Mouse (Mus musculus) heart, embryonic 13.5 days (tissue): Measurements from ENCODE around the gene Sept12. TPM values are rescaled to one million over a fixed set of nuclear protein-coding genes. Genes with fewer than 3 reads are reported as not detected.
A peak's percentile ranks its signal among the peaks of the same experiment; 100 is the strongest.

Experiments
- ATAC-seq: fragments of 200-750 bp; cut with Nextera tagmentation; 2 replicates; pipeline ENCODE4 v1.8.0; 2017; ENCODE audit warnings: moderate TSS enrichment; ENCODE audit not compliant: insufficient number of reproducible peaks, low FRiP score, low TSS enrichment; ENCODE audit errors: extremely low read depth
- H3K27ac ChIP-seq: fragments of 300-500 bp; sonication (generic); replicated peaks from 2 replicates; pipeline ENCODE4 v1.5.1; 2015; ENCODE audit warnings: moderate library complexity, mild to moderate bottlenecking, inconsistent platforms
- H3K27me3 ChIP-seq: fragments of 300-500 bp; sonication (generic); replicated peaks from 2 replicates; pipeline ENCODE4 v1.6.1; 2015; ENCODE audit warnings: mild to moderate bottlenecking, inconsistent platforms
- H3K36me3 ChIP-seq: fragments of 300-500 bp; sonication (generic); 2 replicates; pipeline ENCODE4 v1.6.1; 2015; ENCODE audit warnings: mild to moderate bottlenecking, inconsistent platforms
- H3K4me1 ChIP-seq: fragments of 300-500 bp; sonication (generic); 2 replicates; pipeline ENCODE4 v1.6.1; 2015; ENCODE audit warnings: inconsistent platforms
- H3K4me2 ChIP-seq: fragments of 300-500 bp; sonication (generic); 2 replicates; pipeline ENCODE4 v1.6.1; 2015; ENCODE audit warnings: inconsistent platforms, mild to moderate bottlenecking, moderate library complexity
- H3K4me3 ChIP-seq: fragments of 300-500 bp; sonication (generic); 2 replicates; pipeline ENCODE4 v1.5.1; 2015; ENCODE audit warnings: moderate library complexity, mild to moderate bottlenecking, inconsistent platforms
- H3K9ac ChIP-seq: fragments of 300-500 bp; sonication (generic); 2 replicates; pipeline ENCODE4 v1.6.1; 2015; ENCODE audit warnings: inconsistent platforms, mild to moderate bottlenecking, moderate library complexity
- H3K9me3 ChIP-seq: fragments of 300-500 bp; sonication (generic); 2 replicates; pipeline ENCODE4 v1.6.1; 2016; ENCODE audit warnings: inconsistent platforms
- WGBS: fragments of 180-500 bp; shearing (Covaris S2); methylation state at CpG from one replicate; pipeline ENCODE4 v1.1.7; 2015; ENCODE audit warnings: mixed read lengths; 5-methylcytosine and 5-hydroxymethylcytosine counted together
- polyA plus RNA-seq: library from polyadenylated mRNA; unstranded; fragments of >200 nt; fragmentation: Nextera tagmentation; extraction: Ambion mirVana; gene quantifications from 2 replicates; pipeline ENCODE4 v1.2.1, GENCODE M21; 2015

The Sept12 gene
- polyA plus RNA-seq, 1 experiment from 2014 or later: not detected

DNA sequence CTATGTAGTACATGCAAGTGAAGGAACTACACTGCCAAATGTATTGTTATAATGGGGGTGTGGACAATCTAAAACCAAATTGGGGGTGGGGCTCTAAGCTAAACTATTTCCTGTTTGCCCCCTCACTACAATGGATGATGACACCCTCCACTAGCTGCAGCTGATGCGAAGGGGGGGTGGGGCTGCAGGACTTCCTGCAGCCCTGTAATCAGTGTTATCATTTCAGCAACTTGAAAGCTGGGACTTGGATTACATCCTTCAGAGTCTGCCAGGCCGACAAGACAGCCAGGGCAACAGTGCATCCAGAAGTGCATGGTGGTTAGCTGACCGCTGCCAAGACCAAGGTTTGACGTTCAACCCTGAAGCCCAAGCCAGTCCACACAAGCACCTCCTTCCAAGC is 26.0 kb downstream of the Sept12 start:
- H3K27ac ChIP-seq: no peak overlapping the region
- H3K9me3 ChIP-seq: no peaks in the 10 kb centered on the region
- no peak overlapping the region for H3K4me3 ChIP-seq
- 42% methylated on average over 4 of the region's 4 CpGs for whole genome bisulfite sequencing
- peaks cover 4% of the 10 kb centered on the region; the same call in 1 of the 2 replicates for H3K4me1 ChIP-seq
- no peaks in the 10 kb centered on the region for H3K27me3 ChIP-seq
- ATAC-seq: no peak
- H3K36me3 ChIP-seq: no peaks in the 10 kb centered on the region
- H3K4me2 ChIP-seq: no peak overlapping the region
- H3K9ac ChIP-seq: no peak overlapping the region

DNA sequence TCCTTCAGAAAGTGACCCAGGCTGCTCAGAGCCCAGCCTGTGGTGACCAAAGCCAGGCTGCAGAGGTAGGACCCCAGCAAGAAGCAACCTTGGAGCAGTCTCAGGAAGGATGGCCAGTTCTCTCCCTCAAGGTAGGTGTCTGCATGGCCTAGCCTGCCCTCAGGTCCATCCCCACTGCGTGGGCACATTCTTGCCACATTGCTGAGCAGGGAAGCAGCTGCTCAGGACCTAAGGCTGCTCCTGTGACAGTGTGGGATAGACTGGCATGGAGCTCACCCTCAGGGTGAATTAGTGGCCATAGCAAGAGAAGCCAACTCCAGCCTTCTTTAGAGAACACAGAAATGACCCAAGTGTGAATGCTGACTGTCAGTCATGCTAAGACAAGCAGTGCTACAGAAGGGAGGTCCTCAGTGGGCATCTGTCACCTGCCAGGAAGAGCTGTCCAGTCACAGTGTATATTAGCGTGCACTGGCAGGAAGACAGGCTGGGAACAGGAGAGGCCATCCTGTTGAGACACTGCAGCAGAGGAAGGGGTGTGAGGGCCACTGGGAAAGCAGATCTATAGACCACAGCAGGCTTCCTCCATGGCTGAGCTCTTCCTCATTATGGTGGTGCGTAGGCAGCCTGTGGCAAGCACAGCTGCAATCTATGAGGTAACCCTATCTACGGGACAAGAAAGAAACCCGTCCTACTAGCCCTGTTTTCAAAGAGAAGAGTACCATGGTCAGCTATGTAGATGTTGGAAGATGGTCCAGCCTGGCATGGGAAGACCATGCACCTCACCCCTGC is 28.4 kb downstream of the Sept12 start:
- WGBS: 70% methylated on average over 5 of the region's 5 CpGs
- H3K9ac ChIP-seq: no peak overlapping the region
- no peak overlapping the region for H3K27ac ChIP-seq
- ATAC-seq: no peak
- no peaks in the 10 kb centered on the region for H3K36me3 ChIP-seq
- H3K9me3 ChIP-seq: no peaks in the 10 kb centered on the region
- H3K4me3 ChIP-seq: no peak overlapping the region
- peaks cover 9% of the 10 kb centered on the region for H3K4me1 ChIP-seq
- no peaks in the 10 kb centered on the region for H3K27me3 ChIP-seq
- no peak overlapping the region for H3K4me2 ChIP-seq

DNA sequence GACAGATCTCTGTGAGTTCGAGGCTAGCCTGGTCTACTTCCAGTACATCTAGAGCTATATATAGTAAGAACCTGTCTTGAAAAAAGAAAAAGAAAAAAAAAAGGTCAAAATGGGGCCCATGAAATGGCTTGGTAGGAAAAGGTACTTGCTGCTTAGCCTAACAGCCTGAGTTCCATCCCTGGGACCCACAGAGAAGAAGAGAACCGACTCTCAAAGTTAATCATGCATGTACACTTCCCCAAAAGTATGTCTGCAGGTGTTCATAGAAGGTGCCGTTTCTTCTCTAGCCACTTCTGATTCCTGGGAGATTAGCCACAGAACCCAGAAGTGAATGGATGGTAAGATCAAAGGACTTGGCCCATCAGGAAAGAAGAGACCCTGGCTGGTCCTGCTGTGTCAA is 29.2 kb downstream of the Sept12 start:
- H3K27ac ChIP-seq: no peak overlapping the region
- WGBS: 69% methylated on average over 3 of the region's 3 CpGs
- no peak overlapping the region for H3K4me3 ChIP-seq
- no peak overlapping the region for H3K4me2 ChIP-seq
- H3K9ac ChIP-seq: no peak overlapping the region
- H3K36me3 ChIP-seq: no peaks in the 10 kb centered on the region
- H3K9me3 ChIP-seq: no peaks in the 10 kb centered on the region
- no peaks in the 10 kb centered on the region for H3K27me3 ChIP-seq
- H3K4me1 ChIP-seq: peaks cover 11% of the 10 kb centered on the region
- no peak for ATAC-seq

DNA sequence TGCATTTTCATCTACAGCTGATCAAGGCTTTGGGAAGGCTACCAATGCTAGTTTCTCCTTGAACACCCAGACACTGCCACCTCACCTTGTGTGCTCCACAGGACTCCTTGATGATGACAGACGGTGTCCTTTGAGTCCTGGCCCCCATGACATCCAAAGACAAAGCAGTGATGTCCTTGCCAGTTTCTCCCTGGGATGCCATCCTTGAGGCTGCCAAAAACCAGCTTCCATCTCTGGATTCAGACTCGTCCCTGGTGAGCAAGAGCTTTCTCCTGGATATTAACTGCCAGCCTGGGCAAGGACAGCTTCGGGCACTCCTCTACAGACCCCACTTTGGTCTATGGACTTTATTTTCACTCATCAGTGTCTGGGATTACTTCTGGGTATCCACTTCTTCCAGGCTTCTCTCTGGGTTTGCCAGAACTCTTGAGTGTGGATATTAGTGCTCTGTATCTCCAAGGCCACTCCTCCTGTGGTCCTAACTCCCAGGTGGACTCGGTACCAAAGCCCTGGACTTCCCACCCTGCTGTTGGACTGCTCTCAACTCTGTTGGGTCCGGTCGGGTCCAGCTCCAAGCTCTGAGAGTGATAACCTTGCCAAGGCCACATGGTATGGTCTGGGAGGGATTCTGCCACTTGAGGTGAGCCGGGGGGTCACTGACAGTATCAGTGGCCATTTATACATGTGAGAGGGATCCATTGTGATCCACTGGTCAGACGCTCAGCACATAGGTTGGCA is 32.1 kb downstream of the Sept12 start:
- H3K27ac ChIP-seq: no peak overlapping the region
- peak overlapping the region; percentile 82; the same call in 1 of the 2 replicates for H3K4me3 ChIP-seq
- 0 out of 2 replicates have a peak, but pooled peaks cover under 1% of the 10 kb centered on the region for H3K36me3 ChIP-seq
- WGBS: 81% methylated on average over 8 of the region's 8 CpGs
- H3K9me3 ChIP-seq: no peaks in the 10 kb centered on the region
- no peak overlapping the region for H3K9ac ChIP-seq
- H3K4me2 ChIP-seq: peak overlapping the region; percentile 86
- H3K27me3 ChIP-seq: no peaks in the 10 kb centered on the region
- peaks cover 24% of the 10 kb centered on the region for H3K4me1 ChIP-seq
- no peak for ATAC-seq

DNA sequence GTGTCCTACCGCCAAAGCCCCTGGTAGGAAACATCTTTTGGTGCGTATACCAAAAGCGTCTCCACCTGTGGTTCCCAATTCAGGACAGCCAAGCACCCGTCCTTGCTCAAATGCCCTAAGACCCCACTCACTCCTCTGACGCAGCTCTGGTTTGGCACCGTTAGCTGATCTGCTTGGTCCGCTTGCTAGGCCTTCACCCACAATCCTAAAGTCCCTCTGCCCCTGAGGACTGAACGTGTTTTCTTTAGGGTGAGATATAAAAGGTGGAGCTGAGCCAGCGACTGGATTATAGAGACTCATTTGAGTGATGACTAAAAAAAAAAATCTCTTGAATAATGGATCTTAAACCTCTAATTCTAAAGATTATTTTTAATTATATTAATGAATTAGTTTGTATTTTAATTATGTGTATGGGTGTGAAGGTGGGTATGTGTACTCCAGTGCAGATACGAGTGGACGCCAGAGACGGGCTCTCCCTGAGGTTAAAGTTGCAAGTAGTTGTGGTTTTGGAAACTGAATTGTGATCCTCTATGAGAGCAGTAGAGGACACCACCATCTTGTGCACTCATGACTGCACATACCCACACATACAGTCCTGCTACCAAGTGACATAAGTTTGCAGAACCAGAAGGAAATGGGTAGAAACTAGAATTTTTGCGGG is 32.8 kb downstream of the Sept12 start:
- peaks cover 8% of the 10 kb centered on the region; the same call in 1 of the 2 replicates for H3K36me3 ChIP-seq
- H3K27ac ChIP-seq: peak overlapping the region; percentile 75
- no peaks in the 10 kb centered on the region for H3K9me3 ChIP-seq
- peak overlapping the region; percentile 86 for H3K4me2 ChIP-seq
- ATAC-seq: no peak
- H3K27me3 ChIP-seq: no peaks in the 10 kb centered on the region
- WGBS: 22% methylated on average over 13 of the region's 13 CpGs
- peak overlapping the region; percentile 90 for H3K9ac ChIP-seq
- H3K4me1 ChIP-seq: peaks cover 24% of the 10 kb centered on the region
- peak overlapping the region; percentile 82 for H3K4me3 ChIP-seq

DNA sequence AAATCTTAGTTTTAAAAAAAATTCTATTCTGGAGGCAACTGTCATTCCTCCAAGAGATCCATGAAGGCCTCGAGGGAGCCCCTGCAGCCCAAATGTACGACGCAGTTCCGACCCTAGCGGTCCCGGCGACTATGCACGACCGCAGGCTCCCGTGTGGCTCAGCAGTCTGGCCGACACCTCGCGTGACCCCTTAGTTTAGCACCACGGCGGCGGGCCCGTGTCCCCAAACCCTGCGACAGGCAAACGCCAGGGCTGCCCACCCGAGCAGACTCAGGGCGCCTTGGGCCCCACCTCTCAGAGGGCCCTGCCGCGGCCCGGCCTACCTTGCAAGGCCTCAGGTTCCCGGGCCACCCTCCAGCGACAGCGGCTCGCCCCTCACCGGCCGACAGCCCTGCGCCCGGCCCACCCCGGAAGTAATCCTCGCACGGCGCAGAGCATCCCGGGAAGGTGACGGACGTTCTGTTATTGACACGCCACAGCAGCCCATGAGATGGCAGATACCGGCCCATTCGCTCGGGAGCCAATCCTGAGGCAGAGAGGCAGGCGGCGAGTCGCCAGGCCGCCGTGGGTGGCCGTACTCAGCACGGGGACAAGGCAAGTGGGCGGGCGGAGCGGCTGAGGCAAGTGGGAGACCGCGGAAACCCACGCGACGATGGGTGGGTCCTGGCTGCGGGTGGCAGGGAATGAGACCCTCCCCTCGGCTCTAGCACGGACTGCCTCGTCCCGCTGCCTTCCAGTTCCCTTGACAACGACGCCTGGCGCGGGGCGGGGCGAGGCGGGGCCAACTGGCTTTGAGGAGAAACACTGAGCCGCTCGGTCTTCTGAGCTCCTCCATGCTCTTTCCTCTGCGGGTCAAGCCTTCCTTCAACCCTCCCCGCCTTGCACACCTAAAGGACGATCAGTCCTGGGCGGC is 33.6 kb downstream of the Sept12 start, which contains the start of gene Anks3:
TSS of gene Anks3 (minus strand) at position 409 of the 913 bp plus-strand sequence.
- Histone ChIP-seq H3K27ac (peak within 1 kb of the TSS; percentile 75), H3K4me2 (peak within 1 kb of the TSS; percentile 86), H3K4me1 (peaks cover 24% of the 10 kb centered on the region), H3K4me3 (peak within 1 kb of the TSS; percentile 82), H3K27me3 (no peaks in the 10 kb centered on the region), H3K36me3 (peaks cover 16% of the 10 kb centered on the region), H3K9me3 (no peaks in the 10 kb centered on the region), H3K9ac (peak within 1 kb of the TSS; percentile 90)
- peak; percentile 95 for ATAC-seq
- WGBS: under 1% methylated on average over 75 of the region's 76 CpGs

DNA sequence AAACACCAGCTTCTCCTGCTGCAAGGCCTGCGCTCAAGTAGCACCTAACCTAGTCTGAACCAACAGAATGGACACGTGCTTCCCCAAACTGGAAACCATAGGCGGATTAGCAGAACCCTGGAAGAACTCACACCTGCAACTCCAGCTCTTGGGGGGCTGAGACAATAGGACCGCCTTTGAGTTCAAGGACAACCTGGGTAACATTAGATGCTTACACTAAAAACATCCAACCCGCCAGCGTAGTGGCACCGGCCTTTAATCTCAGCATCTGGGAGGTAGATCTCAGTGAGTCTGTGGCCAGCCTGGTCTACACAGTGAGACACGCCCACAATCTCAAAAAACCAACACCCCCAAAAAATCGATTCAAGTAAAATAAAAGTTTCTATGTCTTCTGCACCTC is 34.3 kb downstream of the Sept12 start:
- 37% methylated on average over 9 of the region's 9 CpGs for WGBS
- Histone ChIP-seq H3K4me1 (peaks cover 24% of the 10 kb centered on the region), H3K36me3 (peaks cover 18% of the 10 kb centered on the region), H3K9me3 (no peaks in the 10 kb centered on the region), H3K4me3 (peak overlapping the region; percentile 82), H3K9ac (peak overlapping the region; percentile 90), H3K27me3 (no peaks in the 10 kb centered on the region), H3K4me2 (peak overlapping the region; percentile 86), H3K27ac (peak overlapping the region; percentile 75; the same call in 1 of the 2 replicates)
- no peak for ATAC-seq

DNA sequence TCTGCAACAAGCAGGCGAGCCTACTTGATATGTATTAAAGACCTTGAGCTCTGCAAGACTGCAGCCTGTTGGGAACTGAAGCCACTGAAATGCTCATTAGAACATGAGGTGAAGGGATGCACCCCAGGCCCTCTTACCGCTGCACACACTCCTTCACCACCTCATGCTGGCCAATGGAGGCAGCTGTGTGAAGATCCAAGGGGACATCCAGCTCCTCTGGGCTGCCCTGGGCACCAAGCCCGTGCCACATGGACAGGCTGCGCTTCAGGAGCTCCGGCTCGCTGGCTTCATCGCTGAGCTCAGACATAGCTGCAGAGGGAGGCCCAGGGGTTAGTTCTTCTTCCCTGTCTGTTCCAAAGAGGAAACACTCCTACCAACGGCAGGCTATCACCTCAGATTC is 37.4 kb downstream of the Sept12 start:
- Histone ChIP-seq H3K4me2 (no peak overlapping the region), H3K27ac (no peak overlapping the region), H3K36me3 (peaks cover 47% of the 10 kb centered on the region), H3K4me1 (peaks cover 21% of the 10 kb centered on the region), H3K27me3 (no peaks in the 10 kb centered on the region), H3K9me3 (no peaks in the 10 kb centered on the region), H3K9ac (no peak overlapping the region), H3K4me3 (no peak overlapping the region)
- no peak for ATAC-seq
- WGBS: 84% methylated on average over 8 of the region's 8 CpGs

DNA sequence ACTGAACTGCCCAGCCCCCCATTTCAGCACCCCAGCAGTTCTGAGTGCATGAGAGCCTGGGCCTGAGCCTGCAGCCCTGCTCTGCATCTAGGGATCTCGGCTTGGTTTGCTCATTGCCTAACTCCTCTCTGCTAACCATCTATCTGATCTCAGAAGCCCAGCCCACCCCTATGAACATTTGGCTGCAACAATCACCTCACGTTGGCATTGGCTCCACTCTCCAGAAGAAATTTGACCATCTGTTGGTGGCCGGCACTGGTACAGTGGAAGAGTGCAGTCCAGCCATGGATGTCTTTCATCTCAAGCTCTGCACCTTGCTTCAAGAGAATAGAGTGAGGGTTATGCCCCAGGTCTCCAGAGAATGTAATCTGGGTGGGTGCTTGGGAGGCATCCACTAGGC is 40.2 kb downstream of the Sept12 start:
- H3K27me3 ChIP-seq: no peaks in the 10 kb centered on the region
- no peak overlapping the region for H3K4me2 ChIP-seq
- peaks cover 75% of the 10 kb centered on the region for H3K36me3 ChIP-seq
- H3K27ac ChIP-seq: no peak overlapping the region
- no peak overlapping the region for H3K4me3 ChIP-seq
- 85% methylated on average over 3 of the region's 3 CpGs for WGBS
- peaks cover 7% of the 10 kb centered on the region for H3K4me1 ChIP-seq
- no peak for ATAC-seq
- H3K9ac ChIP-seq: no peak overlapping the region
- no peaks in the 10 kb centered on the region for H3K9me3 ChIP-seq

DNA sequence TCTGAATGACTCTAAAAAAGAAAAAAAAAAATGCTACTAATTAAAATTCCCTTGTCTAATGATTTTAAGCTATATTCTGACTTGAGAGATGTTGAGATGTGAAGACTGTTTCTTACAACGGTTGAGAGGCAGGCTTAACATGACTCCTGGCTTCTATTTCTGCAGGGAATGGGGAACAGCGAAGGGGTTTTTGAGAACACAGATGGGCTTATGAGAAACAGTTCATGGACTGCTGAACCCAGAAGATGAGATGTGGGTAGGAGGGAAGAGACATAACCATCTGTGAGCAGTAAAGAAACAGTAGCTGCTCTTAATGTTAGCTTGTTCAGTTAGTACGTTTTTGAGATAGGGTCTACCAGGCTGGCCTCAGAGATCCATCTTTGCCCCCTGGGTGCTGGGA is 41.0 kb downstream of the Sept12 start:
- Histone ChIP-seq H3K4me3 (no peak overlapping the region), H3K27ac (no peak overlapping the region), H3K27me3 (no peaks in the 10 kb centered on the region), H3K9me3 (no peaks in the 10 kb centered on the region), H3K4me1 (no peaks in the 10 kb centered on the region), H3K36me3 (peaks cover 84% of the 10 kb centered on the region), H3K9ac (no peak overlapping the region), H3K4me2 (no peak overlapping the region)
- no peak for ATAC-seq
- WGBS: 86% methylated on average over 3 of the region's 3 CpGs
